Mouse (Mus musculus) Patski (cell line): ENCODE data around the gene Matn3. TPM values are rescaled to one million over a fixed set of nuclear protein-coding genes. Genes with fewer than 3 reads are reported as not detected.

ENCODE experiments used
- ATAC-seq: fragments of 100-300 bp; one replicate; pipeline ENCODE4 v1.8.0; 2021
- CTCF ChIA-PET: fragments of 350-600 bp; sonication (Branson Sonifier 250); formaldehyde crosslinking; loops from one replicate; lab custom pipeline; 2022; ENCODE audit warnings: inconsistent platforms; lab: Charles Lee
- POLR2A ChIA-PET: fragments of 350-600 bp; sonication (Branson Sonifier 250); formaldehyde crosslinking; loops from one replicate; lab custom pipeline; 2022; ENCODE audit warnings: antibody characterized with exemption, inconsistent platforms; lab: Charles Lee
- DNase-seq: peaks from one replicate; pipeline ENCODE4 v3.0.0-alpha.2; 2011; ENCODE audit warnings: low read depth, low spot score
- H3K27me3 ChIP-seq: fragments of 371-371 bp; one replicate; pipeline ENCODE4 v1.5.1; 2021
- CTCF ChIP-seq: fragments of 100-300 bp; IDR thresholded peaks from one replicate; pipeline ENCODE4 v1.5.1; 2021
- in situ Hi-C: fragments of 300-500 bp; cut with MboI; formaldehyde crosslinking; loops from 3 replicates; pipeline ENCODE4 v1.11.1; 2018; ENCODE audit warnings: low pct_unique_long_range_greater_than_20kb, mixed read lengths
- polyA plus RNA-seq: library from polyadenylated mRNA; unstranded; gene quantifications from one replicate; pipeline ENCODE4 v1.2.3, GENCODE M21; 2021

Matn3 gene
- polyA plus RNA-seq, 1 experiment from 2014 or later = 0.17 TPM

GRCm38 (mm10) chr12:9010311-9010710 is 62.6 kb downstream of the Matn3 start:
- ATAC-seq (no peak), DNase-seq (no peak)
- in situ Hi-C loops = loop anchor here (25.0 kb wide), 1 partner anchor 698 kb away; the partner anchor contains the start of genes Gdf7 and Hs1bp3
- ChIA-PET POLR2A (interaction anchor here (0.5 kb wide), 1 partner anchor 946 kb away, joined by 3 read pairs; no protein-coding TSS in a partner anchor), CTCF (interaction anchor here (0.7 to 1.5 kb wide), 4 partner anchors 11 to 93 kb away, joined by 3 to 4 read pairs (median 4); no protein-coding TSS in a partner anchor)
- no peak for TF ChIP-seq CTCF
- H3K27me3 ChIP-seq = no peaks in the 10 kb centered on the region

GRCm38 (mm10) chr12:9016376-9016775 is 68.6 kb downstream of the Matn3 start:
- in situ Hi-C loops = loop anchor here (25.0 kb wide), 1 partner anchor 704 kb away; the partner anchor contains the start of genes Gdf7 and Hs1bp3

GRCm38 (mm10) chr12:9020431-9020830 is 72.7 kb downstream of the Matn3 start:
- TF ChIP-seq CTCF = no peak
- H3K27me3 ChIP-seq = no peaks in the 10 kb centered on the region
- DNase-seq = no peak
- in situ Hi-C loops = loop anchor here (25.0 kb wide), 1 partner anchor 708 kb away; the partner anchor contains the start of genes Gdf7 and Hs1bp3
- no peak for ATAC-seq
- POLR2A ChIA-PET = no interaction called here
- CTCF ChIA-PET = no interaction called here

More at GRCm38 (mm10) chr12:9016376-9016775, 68.6 kb downstream of the Matn3 start:
- POLR2A ChIA-PET = no interaction called here
- no peak for TF ChIP-seq CTCF
- no peaks in the 10 kb centered on the region for H3K27me3 ChIP-seq
- ATAC-seq = no peak
- CTCF ChIA-PET = no interaction called here
- DNase-seq = no peak

GRCm38 (mm10) chr12:9020986-9021385 is 73.3 kb downstream of the Matn3 start:
- CTCF ChIA-PET = interaction anchor here (1.4 kb wide), 1 partner anchor 11 kb away, joined by 4 read pairs; no protein-coding TSS in a partner anchor
- no peak for ATAC-seq
- H3K27me3 ChIP-seq = no peaks in the 10 kb centered on the region

More at GRCm38 (mm10) chr12:9020986-9021385, 73.3 kb downstream of the Matn3 start:
- no peak for DNase-seq
- POLR2A ChIA-PET = interaction anchor here (0.7 kb wide), 1 partner anchor 31 kb away, joined by 3 read pairs; no protein-coding TSS in a partner anchor
- TF ChIP-seq CTCF = no peak
- in situ Hi-C loops = loop anchor here (25.0 kb wide), 1 partner anchor 709 kb away; the partner anchor contains the start of genes Gdf7 and Hs1bp3

Other genes starting within 250 kb of the Matn3 start
- gene Sdc1, start 176.6 kb upstream of the Matn3 start, polyA plus RNA-seq = 121 TPM
- 550 TPM for gene Laptm4a, start 26.3 kb upstream of the Matn3 start, polyA plus RNA-seq
- 41.7 TPM for gene Wdr35, start 26.0 kb downstream of the Matn3 start, polyA plus RNA-seq
- gene Ttc32, start 82.1 kb downstream of the Matn3 start, polyA plus RNA-seq = 14.7 TPM